Mouse (Mus musculus): ENCODE results near the gene Spock2.

The Spock2 gene

DNA sequence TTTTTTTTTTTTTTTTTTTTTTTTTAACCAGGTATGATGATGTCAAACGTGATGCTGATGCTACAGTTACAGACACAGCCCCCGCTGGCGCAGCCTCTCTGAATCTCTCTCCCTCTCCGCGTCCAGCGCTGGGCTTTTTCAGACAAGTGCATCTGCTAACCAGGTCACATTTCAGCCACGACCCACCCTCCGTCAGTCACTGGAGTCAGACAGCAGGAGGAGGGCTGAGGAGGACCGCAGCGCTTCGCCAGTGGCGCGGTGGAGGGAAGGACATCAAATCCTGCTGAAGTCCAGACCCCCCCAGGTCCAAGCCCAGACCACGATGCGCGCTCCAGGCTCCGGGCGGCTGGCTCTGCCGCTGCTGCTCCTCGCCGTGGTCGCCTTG lies at the start of gene Spock2:
Spock2 (plus strand) TSS at position 74 of the 385 bp plus-strand sequence.
- DNase-seq (ENCODE audit: low spot score in 2 of 2), result peak; percentile 73 to 74

DNA sequence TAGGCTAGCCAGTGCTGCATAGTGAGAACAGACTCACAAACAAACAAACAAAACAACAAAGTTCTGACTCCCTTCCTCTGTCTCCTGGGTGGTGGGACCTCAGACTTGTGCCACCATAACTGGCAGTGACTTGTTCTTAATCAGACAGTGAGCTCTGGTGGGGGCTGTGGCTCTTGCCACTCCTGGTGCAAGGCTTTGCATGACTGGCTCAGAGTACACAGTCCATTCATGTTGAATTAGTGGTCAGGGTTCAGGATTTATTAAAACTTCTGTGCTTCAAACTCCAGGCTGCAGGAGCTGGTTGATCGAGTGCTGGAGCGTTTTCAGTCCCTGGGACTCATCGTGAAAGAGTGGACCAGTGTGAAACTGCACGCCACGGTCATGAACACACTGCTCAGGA lies 43.8 kb upstream of the Spock2 start:
- DNase-seq (ENCODE audit: low spot score in 2 of 2), result no peak

DNA sequence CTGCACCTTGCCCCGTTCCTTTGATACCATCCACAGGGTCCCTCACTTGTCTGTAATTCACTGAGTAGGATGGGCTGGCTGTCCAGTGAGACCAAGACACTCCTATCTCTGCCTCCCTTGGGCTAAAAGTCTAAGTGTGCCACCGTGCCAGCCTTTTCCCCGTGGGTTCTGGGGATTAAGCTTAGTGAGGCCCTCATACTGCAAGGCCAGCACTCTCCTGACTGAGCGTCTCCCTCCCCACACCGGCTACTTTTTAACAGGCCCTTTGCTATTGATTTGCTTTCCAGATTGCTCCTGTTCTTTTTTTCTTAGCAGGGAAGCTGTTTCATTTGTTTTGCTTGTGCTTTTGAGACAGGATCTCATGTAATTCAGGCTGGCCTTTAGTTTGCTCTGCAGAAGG lies 43.1 kb upstream of the Spock2 start:
- DNase-seq (ENCODE audit: low spot score in 2 of 2), result no peak

DNA sequence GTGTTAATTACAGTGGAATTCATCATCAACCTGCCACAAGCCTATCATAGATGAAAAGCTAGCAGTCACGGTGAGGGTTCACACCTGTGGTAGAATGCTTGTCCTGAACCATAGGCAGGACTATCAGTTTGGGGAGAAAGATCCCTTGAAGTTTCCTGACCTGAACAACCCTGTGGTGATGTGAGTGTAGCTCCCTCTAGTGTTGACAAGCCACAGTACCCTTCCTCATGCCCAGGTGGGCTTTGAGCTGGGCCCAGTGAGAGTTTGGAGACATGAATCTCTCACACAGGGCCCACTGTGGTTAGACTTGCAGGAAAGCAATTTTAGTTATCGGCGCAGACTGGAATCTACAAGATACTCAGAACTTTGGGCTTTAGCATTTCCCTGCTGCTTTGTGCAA lies 39.5 kb upstream of the Spock2 start:
- peak in 1 of 2 experiments; percentile 22 for DNase-seq (ENCODE audit: low spot score in 2 of 2)

DNA sequence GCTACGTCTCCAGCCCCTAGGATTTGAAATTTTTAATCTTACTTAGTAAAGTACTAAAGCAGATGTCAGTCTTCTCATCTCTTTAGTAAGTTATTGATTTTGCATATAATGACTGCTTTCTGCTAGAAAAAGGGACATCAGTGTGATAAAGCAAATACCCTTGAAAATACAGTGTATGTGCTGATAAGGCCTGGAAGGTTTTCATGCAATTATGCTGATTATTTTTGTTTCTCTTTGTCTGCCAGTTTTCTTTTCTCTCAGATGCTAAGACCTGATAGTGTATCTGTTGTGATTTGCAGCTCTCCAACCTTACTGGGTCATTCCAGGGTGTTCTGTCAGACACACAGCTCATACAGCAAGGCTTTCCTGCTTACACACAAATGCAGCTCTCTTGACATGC lies 30.9 kb upstream of the Spock2 start:
- DNase-seq (ENCODE audit: low spot score in 2 of 2), result no peak

DNA sequence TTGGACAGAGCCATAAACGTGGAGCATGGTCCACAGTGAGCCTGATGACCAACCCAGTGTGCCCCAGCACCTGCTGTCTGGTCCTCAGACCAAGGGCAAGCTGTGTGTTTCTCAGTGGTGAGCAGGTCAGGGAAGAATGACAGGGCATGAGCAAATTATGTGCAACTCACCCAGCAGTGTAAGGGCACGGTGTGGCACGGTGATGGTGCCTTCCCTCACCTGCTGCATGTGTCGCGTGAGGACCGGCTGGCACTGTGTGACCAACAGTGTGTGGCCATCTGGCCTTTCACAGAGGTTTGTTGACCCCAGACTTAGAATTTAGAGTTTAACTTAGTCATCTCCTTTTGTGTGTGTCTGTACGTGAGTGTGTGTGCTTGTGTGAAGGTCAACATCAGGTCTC lies 28.8 kb upstream of the Spock2 start:
- DNase-seq (ENCODE audit: low spot score in 2 of 2), result no peak

DNA sequence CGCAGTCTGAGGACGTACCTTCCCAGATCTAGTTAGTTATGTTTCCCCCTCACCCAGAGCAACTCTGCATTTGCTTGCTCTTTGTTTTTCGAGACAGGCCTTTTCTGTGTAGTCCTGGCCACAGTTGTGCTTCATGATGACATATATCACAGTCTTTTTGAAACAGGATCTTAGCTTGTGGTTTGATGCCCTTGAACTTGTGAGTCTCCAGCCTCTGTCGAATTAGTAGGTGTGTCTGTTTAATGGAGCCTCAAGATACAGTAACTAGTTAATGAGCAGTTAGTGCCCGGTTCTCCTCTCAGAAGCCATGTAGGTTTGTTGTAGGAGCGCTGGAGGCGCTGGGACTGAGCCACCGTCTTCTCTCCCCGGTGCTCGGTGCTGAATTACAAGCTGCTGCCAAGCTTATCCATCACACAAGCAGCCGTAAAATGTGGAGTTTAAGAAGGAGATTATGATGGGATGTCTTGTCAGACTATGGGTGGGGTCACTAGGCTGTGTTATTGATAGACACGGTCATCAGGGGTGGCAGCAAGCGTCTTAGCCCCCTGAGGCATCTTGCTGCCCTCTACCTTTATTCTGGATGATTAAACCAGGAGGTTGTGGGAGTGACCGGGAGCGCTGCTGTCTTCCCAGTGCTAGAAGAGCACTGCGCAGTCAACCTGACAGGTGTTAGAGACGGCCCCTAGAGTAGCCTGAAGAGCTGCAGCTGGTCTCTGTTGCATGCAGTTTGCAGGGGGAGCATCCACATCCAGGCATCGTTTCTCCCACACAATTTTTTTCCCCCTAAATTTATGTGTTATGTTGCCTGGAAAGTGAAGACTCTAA lies 28.1 kb upstream of the Spock2 start:
- no peak for DNase-seq (ENCODE audit: low spot score in 2 of 2)

DNA sequence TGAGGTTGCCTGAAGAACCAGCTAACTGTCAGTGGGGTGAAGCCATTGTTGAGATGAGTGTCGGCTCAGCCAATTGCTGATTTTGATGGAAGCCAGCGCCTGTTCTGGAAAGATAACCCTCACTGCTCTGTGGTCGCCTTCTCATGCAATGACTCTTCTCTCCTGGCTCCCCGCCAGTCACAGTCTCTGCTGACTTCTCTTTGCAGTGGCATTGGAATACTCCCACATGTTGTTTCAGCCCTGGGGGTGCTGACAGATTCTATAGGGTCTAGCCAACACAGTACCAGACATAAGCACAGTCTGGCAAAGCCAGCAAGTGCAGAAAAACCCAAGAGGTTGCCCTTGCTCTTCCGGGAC lies 27.5 kb upstream of the Spock2 start:
- DNase-seq (ENCODE audit: low spot score in 2 of 2), result peak; percentile 41 to 52

DNA sequence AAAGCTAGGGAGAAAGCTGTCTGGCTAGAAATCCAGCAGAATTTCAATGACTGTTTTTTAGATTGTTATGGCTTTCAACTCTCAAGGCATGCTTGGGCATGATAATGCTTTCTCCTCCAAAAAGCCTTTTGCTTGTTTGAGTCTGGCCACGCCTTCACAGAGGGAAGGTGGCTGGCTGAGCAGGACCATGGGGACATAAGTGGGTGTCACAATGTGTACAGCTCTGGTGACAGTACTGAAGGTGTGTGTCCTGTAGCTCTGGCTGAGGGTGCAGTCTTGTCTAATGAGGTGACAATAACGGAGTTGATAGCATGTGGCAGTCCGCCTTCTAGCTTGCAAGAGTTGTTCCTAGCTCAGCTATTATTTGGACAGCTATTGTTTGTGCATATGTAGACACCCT lies 25.8 kb upstream of the Spock2 start:
- no peak for DNase-seq (ENCODE audit: low spot score in 2 of 2)

DNA sequence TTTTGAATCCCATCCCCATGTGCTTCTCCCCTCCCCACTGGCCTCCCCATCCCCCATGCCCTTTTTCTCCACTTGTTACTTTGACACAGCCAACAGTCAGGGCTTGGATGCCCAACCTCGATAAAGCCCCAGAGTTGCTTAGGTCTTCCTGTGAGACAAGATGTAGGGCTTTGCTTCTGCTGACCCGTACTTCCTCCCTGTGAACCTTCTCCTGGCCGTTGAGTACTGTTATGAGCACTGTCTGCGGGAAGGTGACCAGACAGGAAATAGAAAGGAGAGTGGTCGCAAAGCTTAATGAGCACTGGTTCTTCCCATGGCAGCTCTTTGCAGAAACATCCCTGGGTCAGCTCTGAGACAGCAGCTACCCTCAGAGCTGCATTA lies 25.4 kb upstream of the Spock2 start:
- DNase-seq (ENCODE audit: low spot score in 2 of 2), result no peak

DNA sequence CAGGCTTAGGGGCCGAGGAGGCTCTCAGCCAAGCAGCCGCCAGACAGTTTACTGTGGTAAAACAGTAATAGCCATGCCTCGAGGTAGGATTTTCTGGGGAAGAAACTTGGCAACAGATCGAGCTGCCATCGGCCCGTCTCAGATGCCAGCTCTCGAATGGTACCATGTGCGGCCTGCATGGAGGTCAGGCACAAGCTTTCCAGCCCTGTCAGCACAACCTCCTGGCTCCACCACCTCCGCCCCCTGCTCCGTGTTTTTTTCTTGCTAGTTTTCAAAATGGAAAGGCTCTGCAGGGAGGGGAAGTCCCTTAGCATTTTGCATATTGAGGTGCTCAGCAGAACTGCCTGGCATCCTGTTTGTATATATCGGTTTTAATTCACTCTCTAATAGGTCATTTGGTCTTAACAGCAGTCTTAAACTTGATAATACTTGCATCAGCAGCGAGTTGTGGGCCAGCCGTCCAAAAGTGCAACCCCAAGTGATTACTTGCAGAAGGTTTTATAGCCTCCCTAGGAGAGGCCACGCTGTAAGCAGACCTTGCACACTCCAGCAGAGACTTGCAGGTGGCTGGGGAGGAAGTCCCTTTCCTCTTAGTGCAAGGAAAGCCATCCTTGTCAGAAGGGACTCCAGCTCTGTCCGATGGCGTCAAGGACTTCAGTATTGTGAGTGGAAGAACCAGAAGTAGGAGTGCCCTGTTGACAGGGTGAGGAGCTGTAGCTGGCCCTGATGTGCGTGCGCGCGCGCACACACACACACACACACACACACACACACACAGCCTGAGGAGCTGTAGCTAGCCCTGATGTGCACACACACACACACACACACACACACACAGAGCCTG lies 24.8 kb upstream of the Spock2 start:
- DNase-seq (ENCODE audit: low spot score in 2 of 2), result no peak

DNA sequence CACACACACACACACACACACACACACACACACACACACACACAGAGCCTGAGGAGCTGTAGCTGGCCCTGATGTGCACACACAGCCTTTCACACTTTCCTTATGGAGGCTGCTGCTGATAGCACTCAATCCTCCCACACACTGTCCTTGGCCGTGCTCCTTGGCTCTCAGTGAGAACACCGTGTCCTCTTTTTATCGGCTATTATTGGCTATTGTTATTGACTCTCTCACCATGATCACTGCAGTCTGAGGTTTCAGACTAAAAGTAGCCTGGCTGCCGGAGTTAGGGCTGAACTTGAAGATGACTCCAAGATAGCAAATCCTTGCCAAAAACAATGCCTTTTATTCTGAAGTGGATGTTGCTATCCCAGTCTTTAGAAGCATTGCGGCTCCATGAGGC lies 24.1 kb upstream of the Spock2 start:
- no peak for DNase-seq (ENCODE audit: low spot score in 2 of 2)

DNA sequence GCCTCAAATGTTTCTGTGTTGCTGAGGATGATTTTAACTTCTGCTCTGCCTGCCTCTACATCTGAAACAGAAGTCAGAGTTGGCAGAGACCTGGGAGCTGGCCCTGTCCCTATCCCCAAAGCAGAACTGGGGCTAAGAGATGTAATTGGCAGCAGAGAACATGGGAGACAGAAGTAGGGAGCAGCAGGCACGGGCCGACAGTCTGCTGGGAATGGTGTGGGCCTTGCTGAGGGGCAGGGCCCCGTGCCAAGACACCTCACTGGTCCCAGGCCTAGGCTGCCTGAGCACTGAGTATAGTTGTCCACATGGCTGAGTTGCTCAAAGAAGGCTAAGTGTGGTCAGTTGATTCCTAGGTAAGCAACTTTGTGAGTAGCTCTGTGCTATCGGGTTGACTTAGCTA lies 22.0 kb upstream of the Spock2 start:
- no peak for DNase-seq (ENCODE audit: low spot score in 2 of 2)

DNA sequence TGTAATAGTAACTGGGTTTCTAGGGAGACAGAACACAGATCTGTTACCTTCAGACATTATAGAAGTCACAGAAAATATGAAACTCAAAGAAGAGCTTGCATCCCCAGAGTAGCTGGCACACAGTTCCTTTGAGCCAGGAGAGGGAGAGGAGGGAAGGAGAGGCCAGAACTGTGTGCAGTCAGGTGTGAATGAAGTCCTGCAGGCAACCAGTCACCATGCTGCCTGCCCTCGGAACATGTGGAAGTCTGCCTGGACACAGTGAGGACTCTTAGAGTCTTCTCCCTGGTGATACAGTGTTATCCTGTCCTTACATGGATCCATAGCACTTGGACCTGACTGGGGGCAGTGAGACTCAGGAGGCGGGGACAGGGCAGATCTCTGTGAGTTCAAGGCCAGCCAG lies 13.7 kb upstream of the Spock2 start:
- DNase-seq (ENCODE audit: low spot score in 2 of 2), result no peak

DNA sequence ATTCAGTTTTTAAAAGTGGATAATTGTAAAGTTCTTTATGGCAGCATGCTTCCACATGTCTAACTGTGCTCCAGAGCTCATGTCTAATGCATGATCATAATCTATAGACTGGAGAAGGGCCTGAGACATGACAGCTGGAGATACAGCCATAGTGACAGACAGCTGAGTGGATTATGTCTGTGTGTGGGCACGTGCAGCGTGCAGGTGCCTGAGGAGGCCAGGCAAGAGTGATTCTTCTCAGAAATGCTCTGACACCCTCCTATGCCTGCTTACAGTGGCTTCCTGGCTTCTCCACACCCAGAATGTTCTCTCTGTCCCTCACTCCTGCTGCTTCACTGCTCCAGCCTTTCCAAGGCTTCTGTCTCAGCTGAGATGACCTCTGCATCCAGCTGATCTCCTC lies 12.3 kb upstream of the Spock2 start:
- DNase-seq (ENCODE audit: low spot score in 2 of 2), result no peak

DNA sequence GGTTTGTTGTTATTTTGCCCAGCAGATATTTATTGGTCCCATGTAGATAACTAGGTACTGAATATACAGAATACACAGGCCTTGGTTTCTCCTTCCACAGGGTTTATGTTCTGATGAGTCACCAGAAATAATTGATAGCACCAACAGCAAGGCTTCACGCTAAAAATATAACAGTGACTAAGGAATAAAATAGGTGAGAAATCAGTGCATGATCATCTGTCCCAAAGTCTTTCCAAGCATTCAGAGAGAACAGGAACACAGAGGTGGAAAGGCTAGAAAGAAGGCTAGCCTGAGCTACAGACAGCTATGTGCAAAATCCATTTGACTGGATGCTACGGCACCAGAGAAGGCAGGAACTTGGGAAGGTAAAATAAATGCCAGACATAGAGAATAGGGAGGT lies 10.5 kb upstream of the Spock2 start:
- DNase-seq (ENCODE audit: low spot score in 2 of 2), result no peak

DNA sequence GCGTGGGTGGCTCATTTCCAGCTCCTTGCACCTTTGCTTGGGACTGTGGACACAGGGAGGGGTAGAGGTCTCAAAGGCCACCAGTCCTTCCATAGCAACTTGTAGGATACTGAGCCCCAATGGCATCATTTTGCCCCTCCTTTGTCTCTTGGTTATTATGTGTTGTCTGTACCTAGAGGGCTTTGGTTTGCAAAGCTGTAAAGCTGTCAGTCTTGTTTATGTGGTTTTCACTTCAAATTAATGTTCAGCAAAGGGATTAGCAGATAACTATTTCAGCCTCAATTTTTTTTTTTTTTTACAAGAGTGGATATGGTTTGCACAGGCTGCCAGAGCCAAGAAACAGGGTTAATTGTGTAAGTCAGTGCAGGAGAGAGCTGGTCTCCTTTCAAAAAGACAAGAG lies 9.7 kb upstream of the Spock2 start:
- DNase-seq (ENCODE audit: low spot score in 2 of 2), result no peak

DNA sequence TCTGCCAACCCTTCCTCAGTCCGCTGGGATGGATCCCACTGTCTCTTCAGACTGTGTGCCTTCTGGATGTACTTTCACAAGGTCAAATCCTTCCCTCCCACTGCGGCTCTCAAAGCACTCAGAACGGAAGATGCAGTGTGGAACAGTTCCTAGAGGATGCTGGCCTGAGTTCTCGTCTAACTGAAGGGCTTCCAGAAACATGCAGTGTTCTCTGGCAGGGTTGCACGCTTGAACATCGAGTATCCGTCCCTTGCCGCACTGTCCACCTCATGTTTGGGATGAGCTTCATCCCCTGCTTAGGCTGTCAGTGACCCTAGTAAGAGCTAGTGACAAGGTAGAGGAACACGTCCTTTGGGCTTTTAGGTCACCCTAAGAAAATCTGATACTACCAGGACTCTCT lies 8.9 kb upstream of the Spock2 start:
- no peak for DNase-seq (ENCODE audit: low spot score in 2 of 2)

DNA sequence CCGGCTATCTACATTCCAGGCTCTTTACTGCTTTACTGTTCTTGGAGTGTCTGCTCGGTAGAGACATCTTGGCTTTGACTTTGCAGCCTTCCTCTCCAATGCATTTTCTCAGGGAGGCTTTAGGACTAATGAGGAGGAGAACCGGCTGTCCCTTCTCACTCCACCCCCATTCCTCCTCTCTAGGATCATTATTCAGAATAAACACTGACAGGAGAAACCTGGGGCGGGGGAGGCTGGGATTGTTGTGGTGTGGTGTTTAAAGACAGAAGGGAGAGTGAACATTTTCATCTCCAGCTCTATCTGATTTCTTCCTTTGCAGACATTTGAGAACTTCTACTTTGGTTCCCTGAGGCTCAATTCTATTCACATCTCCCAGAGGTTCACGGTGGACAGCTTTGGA lies 8.2 kb upstream of the Spock2 start:
- no peak for DNase-seq (ENCODE audit: low spot score in 2 of 2)

DNA sequence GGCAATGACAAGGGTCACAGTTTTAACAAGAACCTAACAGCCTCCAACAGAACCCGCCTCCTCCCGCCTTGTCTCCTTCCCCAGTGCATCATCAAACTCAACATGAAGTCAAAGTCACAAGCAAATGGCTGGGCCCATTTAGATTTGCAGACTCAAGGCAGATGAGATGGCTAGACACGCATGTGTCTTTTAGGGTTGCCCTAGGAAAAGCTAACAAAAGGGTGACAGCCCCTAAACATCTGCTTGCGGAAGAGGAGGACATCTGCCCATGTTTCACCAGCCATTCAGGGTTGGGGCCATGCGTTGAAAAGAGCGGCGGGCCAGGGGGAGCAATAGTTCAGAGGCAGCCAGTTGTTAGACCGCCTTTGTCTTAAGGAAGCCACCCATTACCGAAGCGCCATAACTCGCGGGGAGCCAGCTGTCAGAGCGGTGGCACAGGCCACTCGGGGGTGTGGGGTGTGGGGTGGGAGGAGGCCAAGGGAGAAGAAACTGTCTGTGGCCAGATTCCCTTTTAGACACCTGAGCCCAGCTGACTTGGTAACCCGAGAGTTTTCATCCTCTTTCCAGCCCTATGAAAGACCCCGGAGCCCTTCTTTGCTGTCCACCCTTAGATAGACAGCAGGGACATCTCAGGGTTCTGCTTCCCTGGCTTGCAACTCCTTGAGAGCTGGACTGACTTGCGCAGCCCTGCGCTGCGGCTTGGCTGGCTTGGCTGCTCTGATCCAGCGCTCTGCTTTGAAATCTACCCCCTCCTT lies 451 bp upstream of the Spock2 start:
- peak in 1 of 2 experiments; percentile 42 for DNase-seq (ENCODE audit: low spot score in 2 of 2)

DNA sequence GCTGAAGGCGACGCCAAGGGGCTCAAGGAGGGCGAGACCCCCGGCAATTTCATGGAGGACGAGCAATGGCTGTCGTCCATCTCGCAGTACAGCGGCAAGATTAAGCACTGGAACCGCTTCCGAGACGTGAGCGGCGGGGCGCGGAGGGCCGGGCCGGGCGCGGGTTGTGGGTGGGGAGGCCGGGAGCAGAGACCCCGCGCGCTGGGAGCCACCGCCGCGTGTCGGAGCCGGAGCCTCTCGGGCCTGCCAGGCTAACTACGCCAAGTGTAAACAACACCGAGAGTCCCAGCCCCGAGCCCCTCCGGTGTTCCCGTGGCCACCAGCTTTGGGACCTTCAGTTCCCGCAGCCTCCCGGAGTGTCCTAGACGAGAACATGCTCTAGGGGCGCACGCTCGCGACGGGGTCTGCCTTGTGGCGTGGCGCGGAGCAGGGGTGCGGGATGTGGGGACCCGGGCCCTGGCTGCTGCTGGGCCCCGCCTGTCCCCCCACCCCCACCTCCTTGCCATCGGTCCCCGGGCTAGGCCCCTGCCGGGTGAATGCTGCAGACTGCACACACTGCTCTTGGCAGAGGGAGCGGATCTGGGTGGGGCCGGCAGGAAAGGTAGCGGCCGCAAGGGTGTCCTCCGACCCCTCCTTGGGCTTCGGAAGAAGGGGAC lies 640 bp downstream of the Spock2 start:
- peak in 1 of 2 experiments; percentile 65 for DNase-seq (ENCODE audit: low spot score in 2 of 2)

DNA sequence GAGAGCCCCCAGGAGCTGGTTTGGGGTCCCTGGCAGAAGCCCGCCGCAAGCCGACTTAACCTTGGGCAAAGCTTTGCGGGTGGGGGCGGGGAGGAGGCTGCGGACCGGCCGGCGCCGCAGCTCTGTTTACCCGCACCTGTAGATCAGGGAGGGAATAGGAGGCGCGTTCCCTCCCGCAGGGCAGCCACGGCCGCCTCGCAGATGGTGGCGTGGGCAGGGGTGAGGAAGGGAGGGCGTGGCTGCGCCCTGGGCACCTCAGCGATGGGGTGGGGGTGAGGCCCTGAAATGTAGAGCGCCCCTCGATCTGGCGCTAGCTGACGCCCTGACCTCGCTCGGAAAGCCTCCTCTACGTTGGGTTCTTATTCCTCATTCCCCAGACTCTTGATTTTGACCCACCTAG lies 1.4 kb downstream of the Spock2 start:
- no peak for DNase-seq (ENCODE audit: low spot score in 2 of 2)
